9 mouse cellular contexts compared by ENCODE assay signal in the genomic region with DNA sequence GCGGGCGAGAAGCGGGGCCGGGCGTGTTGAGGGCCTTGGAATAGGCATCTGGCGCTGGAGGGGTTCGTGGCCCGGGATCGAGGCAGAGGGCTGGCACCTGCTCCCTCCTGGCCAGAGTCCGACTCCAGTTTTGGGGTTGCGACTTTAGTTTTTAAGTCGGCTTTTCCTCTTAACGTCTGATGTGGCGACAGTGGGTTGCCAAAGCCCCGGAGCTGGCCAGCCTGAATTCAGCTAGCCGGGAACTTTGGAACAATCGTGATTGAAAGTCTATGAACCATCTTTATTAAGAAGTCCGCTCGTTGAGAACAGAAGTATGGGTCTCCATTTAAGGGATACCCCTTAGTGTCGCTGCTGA. TPM values are rescaled to one million over a fixed set of nuclear protein-coding genes. Genes with fewer than 3 reads are reported as not detected.
DNase-seq lines count a peak whose midpoint lies in the region; ATAC-seq and TF ChIP-seq lines count a peak whose summit lies in the region.
"Had no signal": no experiment of that assay in that cellular context is flagged by ENCODE, and none has a peak within 500 bp of the region (broad histone marks: within the 10 kb centered on the region; RNA-seq: fewer than 3 reads in every experiment).

No protein-coding gene starts in this region.

- DNase-seq in kidney, adult 2 months = no peak
- DNase-seq in kidney, postnatal 10 days = no peak
- no peak for DNase-seq in adipocyte (ENCODE audit: low spot score)
- no peak for DNase-seq in embryo, embryonic 10 days (ENCODE audit: low spot score)
- DNase-seq in gastrocnemius, postnatal 10 days = no peak

- peak overlapping the region; percentile 82 for H3K9ac ChIP-seq in hindbrain, embryonic 13.5 days
- peak overlapping the region; percentile 81 for H3K9ac ChIP-seq in midbrain, embryonic 13.5 days (replicated peaks)

- WGBS in kidney, adult 2 months = under 1% methylated on average over 20 of the region's 20 CpGs
- WGBS in bone marrow, adult 2 months = under 1% methylated on average over 20 of the region's 20 CpGs
- WGBS in hindbrain, embryonic 13.5 days = 2% methylated on average over 20 of the region's 20 CpGs
- under 1% methylated on average over 20 of the region's 20 CpGs for WGBS in midbrain, embryonic 13.5 days

- no peaks in the 10 kb centered on the region for H3K27me3 ChIP-seq in kidney, adult 2 months (replicated peaks; ENCODE audit: control insufficient read depth, insufficient read depth, low read length)
- peaks cover 7% of the 10 kb centered on the region for H3K27me3 ChIP-seq in hindbrain, embryonic 13.5 days
- peaks cover 8% of the 10 kb centered on the region for H3K27me3 ChIP-seq in midbrain, embryonic 13.5 days

- no peak for ATAC-seq in hindbrain, embryonic 13.5 days (ENCODE audit: low FRiP score)
- ATAC-seq in midbrain, embryonic 13.5 days = no peak

- no peaks in the 10 kb centered on the region for H3K9me3 ChIP-seq in hindbrain, embryonic 13.5 days
- no peaks in the 10 kb centered on the region for H3K9me3 ChIP-seq in midbrain, embryonic 13.5 days

- H3K4me1 ChIP-seq in kidney, adult 2 months (ENCODE audit: control insufficient read depth, insufficient read depth, low read length) = peaks cover 8% of the 10 kb centered on the region; the same call in 1 of the 2 replicates
- H3K4me1 ChIP-seq in bone marrow, adult 2 months (ENCODE audit: control insufficient read depth, insufficient read depth, low read length) = no peaks in the 10 kb centered on the region; the same call in 1 of the 2 replicates
- peaks cover 27% of the 10 kb centered on the region for H3K4me1 ChIP-seq in hindbrain, embryonic 13.5 days (replicated peaks)
- H3K4me1 ChIP-seq in midbrain, embryonic 13.5 days (replicated peaks) = peaks cover 25% of the 10 kb centered on the region

- peak overlapping the region; percentile 91 for H3K4me2 ChIP-seq in hindbrain, embryonic 13.5 days
- peak overlapping the region; percentile 94 for H3K4me2 ChIP-seq in midbrain, embryonic 13.5 days (replicated peaks)

- peak overlapping the region; percentile 60 for H3K4me3 ChIP-seq in kidney, adult 2 months (ENCODE audit: insufficient read depth, low read depth, low read length)
- peak overlapping the region; percentile 88 for H3K4me3 ChIP-seq in bone marrow, adult 2 months (replicated peaks; ENCODE audit: control insufficient read depth, low read depth, low read length)
- H3K4me3 ChIP-seq in hindbrain, embryonic 13.5 days = peak overlapping the region; percentile 80
- peak overlapping the region; percentile 81 for H3K4me3 ChIP-seq in midbrain, embryonic 13.5 days (replicated peaks)

- no peak for TF ChIP-seq CTCF in kidney, adult 2 months (conservative IDR thresholded peaks at IDR 0.05; ENCODE audit: insufficient read depth, insufficient read length, low read depth, low read length)
- no peak for TF ChIP-seq CTCF in bone marrow, adult 2 months (IDR thresholded peaks at IDR 0.05; ENCODE audit: control insufficient read depth, insufficient read depth, low read length)

- H3K36me3 ChIP-seq in kidney, adult 2 months (ENCODE audit: control insufficient read depth, insufficient read depth, low read length) = no peaks in the 10 kb centered on the region; the same call in 1 of the 2 replicates
- H3K36me3 ChIP-seq in hindbrain, embryonic 13.5 days = peaks cover 24% of the 10 kb centered on the region
- H3K36me3 ChIP-seq in midbrain, embryonic 13.5 days = peaks cover 20% of the 10 kb centered on the region

- no peak for TF ChIP-seq POLR2A in kidney, adult 2 months (IDR thresholded peaks at IDR 0.05; ENCODE audit: low read depth, low read length)
- TF ChIP-seq POLR2A in bone marrow, adult 2 months (IDR thresholded peaks at IDR 0.05; ENCODE audit: borderline replicate concordance, control insufficient read depth, low read depth, low read length) = no peak

- peak overlapping the region; percentile 43 for H3K27ac ChIP-seq in kidney, adult 2 months (ENCODE audit: insufficient read depth, low read depth, low read length)
- H3K27ac ChIP-seq in bone marrow, adult 2 months (ENCODE audit: control insufficient read depth, insufficient read depth, low read depth, low read length, poor library complexity) = peak overlapping the region; percentile 96
- H3K27ac ChIP-seq in hindbrain, embryonic 13.5 days = peak overlapping the region; percentile 95
- peak overlapping the region; percentile 68 for H3K27ac ChIP-seq in midbrain, embryonic 13.5 days

RNA-seq across cellular contexts. Expression of a gene that starts 0.6 kb away (rescaled TPM):
- polyA plus RNA-seq in kidney, adult 2 months (2012; rRNA removed) = 103 and 123 TPM in 2 replicates
- polyA plus RNA-seq in bone marrow, adult 2 months (2011; ENCODE audit: insufficient read depth, insufficient read length, low replicate concordance, missing spikeins) = 51.5 and 67.1 TPM in 2 replicates
- 18.6 and 20.1 TPM in 2 replicates for polyA plus RNA-seq in hindbrain, embryonic 13.5 days (2015; fragmentation: Nextera tagmentation; extraction: Ambion mirVana)
- 17.9 and 18.4 TPM in 2 replicates for polyA plus RNA-seq in midbrain, embryonic 13.5 days (2015; fragmentation: Nextera tagmentation; extraction: Ambion mirVana)
- 10 to 100 TPM; 30.7 to 33.6 TPM for total RNA-seq in gastrocnemius, postnatal 10 days (2021)

RNA-seq across cellular contexts. Expression of a gene that starts 10.8 kb away (rescaled TPM):
- polyA plus RNA-seq in kidney, adult 2 months (2012; rRNA removed) = 636 and 727 TPM in 2 replicates
- 92.4 and 146 TPM in 2 replicates for polyA plus RNA-seq in bone marrow, adult 2 months (2011; ENCODE audit: insufficient read depth, insufficient read length, low replicate concordance, missing spikeins)
- polyA plus RNA-seq in hindbrain, embryonic 13.5 days (2015; fragmentation: Nextera tagmentation; extraction: Ambion mirVana) = 49.7 and 51.7 TPM in 2 replicates
- 43.9 and 49.7 TPM in 2 replicates for polyA plus RNA-seq in midbrain, embryonic 13.5 days (2015; fragmentation: Nextera tagmentation; extraction: Ambion mirVana)
- total RNA-seq in gastrocnemius, postnatal 10 days (2021) = 10 to 100 TPM; 78.0 to 86.1 TPM

RNA-seq across cellular contexts. Expression of a gene that starts 15.0 kb away (rescaled TPM):
- 50.6 and 77.3 TPM in 2 replicates for polyA plus RNA-seq in kidney, adult 2 months (2012; rRNA removed)
- not detected in 2 replicates for polyA plus RNA-seq in bone marrow, adult 2 months (2011; ENCODE audit: insufficient read depth, insufficient read length, low replicate concordance, missing spikeins)
- 0.17 and 0.25 TPM in 2 replicates for polyA plus RNA-seq in hindbrain, embryonic 13.5 days (2015; fragmentation: Nextera tagmentation; extraction: Ambion mirVana)
- polyA plus RNA-seq in midbrain, embryonic 13.5 days (2015; fragmentation: Nextera tagmentation; extraction: Ambion mirVana) = 0.28 TPM in 1 of 2 replicates, not detected in the other
- total RNA-seq in gastrocnemius, postnatal 10 days (2021) = 1 to 10 TPM; 3.6 to 7.0 TPM
- total RNA-seq: neutrophil, adult 5-6 weeks had no signal

RNA-seq across cellular contexts. Expression of a gene that starts 35.4 kb away (rescaled TPM):
- polyA plus RNA-seq in kidney, adult 2 months (2012; rRNA removed) = 37.2 and 38.4 TPM in 2 replicates
- 34.2 and 45.6 TPM in 2 replicates for polyA plus RNA-seq in bone marrow, adult 2 months (2011; ENCODE audit: insufficient read depth, insufficient read length, low replicate concordance, missing spikeins)
- 71.3 and 74.4 TPM in 2 replicates for polyA plus RNA-seq in hindbrain, embryonic 13.5 days (2015; fragmentation: Nextera tagmentation; extraction: Ambion mirVana)
- polyA plus RNA-seq in midbrain, embryonic 13.5 days (2015; fragmentation: Nextera tagmentation; extraction: Ambion mirVana) = 68.2 and 75.3 TPM in 2 replicates
- 10 to 100 TPM; 15.0 to 18.5 TPM for total RNA-seq in gastrocnemius, postnatal 10 days (2021)

RNA-seq across cellular contexts. Expression of a gene that starts 35.7 kb away (rescaled TPM):
- polyA plus RNA-seq in kidney, adult 2 months (2012; rRNA removed) = 55.5 and 69.0 TPM in 2 replicates
- 37.8 and 47.2 TPM in 2 replicates for polyA plus RNA-seq in bone marrow, adult 2 months (2011; ENCODE audit: insufficient read depth, insufficient read length, low replicate concordance, missing spikeins)
- polyA plus RNA-seq in hindbrain, embryonic 13.5 days (2015; fragmentation: Nextera tagmentation; extraction: Ambion mirVana) = 72.8 and 80.0 TPM in 2 replicates
- 71.7 and 74.7 TPM in 2 replicates for polyA plus RNA-seq in midbrain, embryonic 13.5 days (2015; fragmentation: Nextera tagmentation; extraction: Ambion mirVana)
- 10 to 100 TPM; 28.2 to 30.4 TPM for total RNA-seq in gastrocnemius, postnatal 10 days (2021)

Comparison
In these comparisons a context has a peak if more than half of its experiments do, and no peak if none do; other contexts are left out.
1. H3K27ac ChIP-seq: peak in every context shown above with its lines; median percentile 96 in bone marrow, adult 2 months; 95 in hindbrain, embryonic 13.5 days; 68 in midbrain, embryonic 13.5 days; 43 in kidney, adult 2 months.
2. RNA of a gene that starts 15.0 kb away (polyA plus RNA-seq): 50.6 to 77.3 TPM in kidney, adult 2 months; not detected in bone marrow, adult 2 months, 0.17 to 0.25 TPM in hindbrain, embryonic 13.5 days and 0.28 TPM in midbrain, embryonic 13.5 days; every median in the first group is over 10 times any median in the second.
3. Peak in every context shown above with its lines, with median percentiles within 50 percentile points of each other: H3K4me3 ChIP-seq.